Mouse (Mus musculus) retina, embryonic 14.5 days (tissue): ENCODE data around the gene Tapbp.

Source experiments
- DNase-seq: peaks from one replicate; pipeline ENCODE4 v3.0.0-alpha.2; 2015; ENCODE audit warnings: low spot score

The Tapbp gene

DNA sequence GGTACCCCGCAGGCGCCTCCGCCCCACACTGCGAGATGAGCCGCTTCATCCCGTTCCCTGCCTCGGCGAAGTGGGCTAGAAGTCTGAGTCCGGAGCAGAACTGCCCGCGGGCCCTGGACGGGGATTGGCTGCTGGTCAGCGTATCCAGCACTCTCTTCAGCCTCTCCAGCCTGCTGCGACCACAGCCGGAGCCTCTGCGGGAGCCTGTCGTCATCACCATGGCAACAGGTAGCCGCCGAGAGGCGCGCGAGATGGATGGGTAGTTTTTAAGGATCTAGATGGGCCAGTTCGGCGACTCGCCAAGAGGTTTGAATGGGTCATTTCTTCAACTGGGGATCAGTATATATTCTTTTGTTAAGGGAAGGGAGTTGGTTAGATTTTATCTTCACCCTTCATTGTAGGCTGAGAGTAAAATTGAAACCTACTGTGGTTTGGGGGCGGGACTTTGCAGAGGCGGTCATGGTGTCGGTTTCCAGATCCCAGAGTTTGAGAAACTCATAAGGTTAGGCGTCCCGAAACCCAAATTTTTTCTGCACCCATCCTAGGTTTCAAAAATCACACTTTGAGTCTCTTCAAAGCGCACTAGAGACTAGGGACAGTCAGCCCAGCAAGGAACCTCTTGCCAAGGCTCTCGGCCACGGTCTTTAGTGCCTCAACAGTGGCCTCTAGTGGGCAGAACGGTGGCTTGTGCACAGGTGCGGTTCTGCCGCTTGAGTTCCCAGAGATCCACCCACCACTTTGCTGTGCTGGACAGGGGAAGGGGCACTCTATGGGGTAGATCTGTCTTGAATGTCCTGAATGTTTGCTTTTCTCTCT, 4.8 kb downstream of the Tapbp start:
- DNase-seq: peak; percentile 86

DNA sequence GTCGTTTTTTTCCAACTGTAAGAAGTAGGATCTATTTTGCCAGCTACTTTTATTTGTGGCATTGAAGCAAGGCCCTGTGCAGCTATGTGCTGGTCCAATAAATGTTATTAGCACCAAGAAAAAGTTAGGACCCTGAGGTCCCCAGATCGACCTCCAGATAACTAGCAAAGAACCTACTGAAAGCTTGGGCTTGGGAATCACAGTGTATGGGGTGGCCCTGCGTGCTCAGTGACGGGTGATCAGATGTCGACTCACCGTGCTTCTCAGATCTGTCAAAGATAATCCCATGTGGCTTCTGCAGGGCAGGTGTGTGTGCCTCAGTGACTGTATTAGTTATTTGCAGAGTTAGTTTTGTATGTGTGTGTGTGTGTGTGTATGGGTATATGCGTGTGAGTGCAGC, 5.7 kb downstream of the Tapbp start:
- DNase-seq: no peak

DNA sequence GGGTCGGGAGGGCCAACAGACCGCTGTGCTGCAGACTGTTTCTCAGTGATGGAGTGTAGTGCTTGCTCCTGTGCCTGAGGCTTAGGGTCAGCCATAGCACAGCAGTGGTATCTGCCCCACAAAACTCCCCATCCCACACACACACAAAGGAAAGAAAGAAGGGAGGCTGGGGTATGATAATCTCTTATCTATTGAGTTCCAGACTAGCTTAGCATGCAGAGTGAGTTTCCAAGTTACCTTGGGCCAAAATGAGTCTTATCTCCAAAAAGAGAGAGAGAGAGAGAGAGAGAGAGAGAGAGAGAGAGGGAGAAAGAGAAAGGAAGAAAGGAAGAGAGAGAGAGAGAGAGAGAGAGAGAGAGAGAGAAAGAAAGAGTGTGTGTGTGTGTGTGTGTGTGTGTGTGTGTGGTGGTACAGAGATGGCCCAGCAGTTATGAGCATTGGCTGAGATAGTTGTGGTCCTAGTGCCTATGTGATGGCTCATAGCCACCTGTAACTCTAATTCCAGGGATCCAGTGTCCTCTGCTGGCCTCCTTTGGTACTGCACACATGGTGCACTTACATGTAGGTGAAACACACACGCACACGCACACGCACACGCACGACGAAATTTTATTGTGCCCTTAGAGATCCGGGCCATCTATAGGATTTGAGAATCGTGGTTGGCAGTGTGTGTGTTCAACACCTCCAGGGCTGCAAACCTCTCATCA, 9.0 kb downstream of the Tapbp start:
- DNase-seq: peak; percentile 71

DNA sequence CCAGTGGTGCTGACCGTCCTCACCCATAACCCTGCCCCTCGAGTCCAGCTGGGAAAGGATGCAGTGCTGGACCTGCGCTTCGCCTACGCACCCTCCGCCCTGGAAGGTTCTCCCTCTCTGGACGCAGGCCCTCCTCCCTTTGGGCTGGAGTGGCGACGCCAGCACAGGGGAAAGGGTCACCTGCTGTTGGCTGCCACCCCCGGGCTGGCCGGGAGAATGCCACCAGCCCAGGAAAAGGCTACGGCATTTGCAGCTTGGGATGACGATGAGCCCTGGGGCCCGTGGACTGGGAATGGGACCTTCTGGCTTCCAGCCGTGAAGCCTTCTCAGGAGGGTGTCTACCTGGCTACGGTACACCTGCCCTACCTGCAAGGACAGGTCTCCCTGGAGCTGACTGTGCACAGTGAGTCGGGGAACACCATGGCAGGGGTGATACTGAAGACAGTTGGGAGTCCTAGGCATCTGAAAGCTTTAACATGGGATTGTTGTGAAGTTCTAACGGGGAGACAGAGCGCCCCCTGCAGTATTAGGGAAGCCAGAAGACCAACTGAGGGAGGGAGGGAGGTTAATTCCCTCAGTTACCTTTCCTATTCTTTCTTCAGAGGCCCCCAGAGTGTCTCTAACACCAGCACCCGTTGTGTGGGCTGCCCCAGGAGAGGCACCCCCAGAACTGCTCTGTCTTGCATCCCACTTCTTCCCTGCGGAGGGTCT, 9.9 kb downstream of the Tapbp start:
- DNase-seq: no peak

DNA sequence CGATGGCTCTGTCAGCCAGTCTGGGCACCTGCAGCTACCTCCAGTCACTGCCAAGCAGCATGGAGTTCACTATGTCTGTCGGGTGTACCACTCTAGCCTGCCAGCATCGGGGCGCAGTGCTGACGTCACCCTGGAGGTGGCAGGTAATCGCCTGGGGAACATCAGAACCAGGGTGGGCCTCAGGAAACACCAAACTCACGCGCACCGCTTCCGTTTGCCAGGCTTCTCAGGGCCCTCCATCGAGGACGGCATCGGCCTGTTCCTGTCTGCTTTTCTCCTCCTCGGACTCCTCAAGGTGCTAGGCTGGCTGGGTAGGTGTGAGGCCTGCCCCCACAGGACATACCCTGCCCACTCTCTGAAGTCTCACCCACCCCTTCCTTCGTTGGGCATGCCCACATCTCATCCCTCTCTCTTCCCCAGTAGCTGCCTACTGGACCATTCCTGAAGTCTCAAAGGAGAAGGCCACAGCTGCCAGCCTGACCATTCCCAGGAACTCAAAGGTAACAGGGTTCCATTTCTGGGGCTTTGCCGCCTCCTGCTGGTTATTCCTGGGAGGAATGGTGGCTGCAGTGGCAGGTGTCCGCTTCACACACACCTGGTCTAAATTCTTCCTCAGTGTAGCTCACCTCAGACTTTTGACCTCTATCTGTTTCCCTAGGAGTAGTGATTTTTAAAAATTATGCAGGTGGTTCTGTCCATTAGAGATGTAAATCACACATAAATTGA, 10.7 kb downstream of the Tapbp start:
- DNase-seq: peak; percentile 47

DNA sequence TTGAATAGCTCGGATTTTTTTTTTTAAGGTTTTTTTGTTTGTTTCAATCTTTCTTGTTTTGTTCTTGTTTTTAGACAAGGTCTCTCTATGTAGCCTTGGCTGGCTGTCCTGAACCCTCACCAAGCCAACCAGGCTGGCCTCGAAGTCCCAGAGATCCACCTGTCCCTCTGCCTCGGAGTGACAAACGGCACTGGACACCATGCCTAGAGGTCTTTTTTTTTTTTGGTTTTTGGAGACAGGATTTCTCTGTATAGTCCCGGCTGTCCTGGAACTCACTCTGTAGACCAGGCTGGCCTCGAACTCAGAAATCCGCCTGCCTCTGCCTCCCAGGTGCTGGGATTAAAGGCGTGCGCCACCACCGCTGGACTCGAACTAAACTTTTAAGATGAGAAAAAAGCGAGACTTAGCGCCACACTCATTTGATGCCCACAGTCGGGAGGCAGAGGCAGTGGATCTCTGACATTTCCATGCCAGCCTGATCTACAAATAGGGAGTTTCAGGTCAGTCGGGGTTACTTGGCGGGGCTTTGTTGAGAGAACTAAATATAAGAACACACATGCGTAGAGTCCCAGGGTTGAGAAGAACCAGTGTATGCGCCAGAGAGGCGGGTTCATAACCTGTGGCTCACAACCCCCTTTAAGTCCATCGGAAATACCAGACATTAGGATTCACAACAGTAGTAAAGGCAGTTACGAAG, 12.7 kb downstream of the Tapbp start:
- DNase-seq: no peak

DNA sequence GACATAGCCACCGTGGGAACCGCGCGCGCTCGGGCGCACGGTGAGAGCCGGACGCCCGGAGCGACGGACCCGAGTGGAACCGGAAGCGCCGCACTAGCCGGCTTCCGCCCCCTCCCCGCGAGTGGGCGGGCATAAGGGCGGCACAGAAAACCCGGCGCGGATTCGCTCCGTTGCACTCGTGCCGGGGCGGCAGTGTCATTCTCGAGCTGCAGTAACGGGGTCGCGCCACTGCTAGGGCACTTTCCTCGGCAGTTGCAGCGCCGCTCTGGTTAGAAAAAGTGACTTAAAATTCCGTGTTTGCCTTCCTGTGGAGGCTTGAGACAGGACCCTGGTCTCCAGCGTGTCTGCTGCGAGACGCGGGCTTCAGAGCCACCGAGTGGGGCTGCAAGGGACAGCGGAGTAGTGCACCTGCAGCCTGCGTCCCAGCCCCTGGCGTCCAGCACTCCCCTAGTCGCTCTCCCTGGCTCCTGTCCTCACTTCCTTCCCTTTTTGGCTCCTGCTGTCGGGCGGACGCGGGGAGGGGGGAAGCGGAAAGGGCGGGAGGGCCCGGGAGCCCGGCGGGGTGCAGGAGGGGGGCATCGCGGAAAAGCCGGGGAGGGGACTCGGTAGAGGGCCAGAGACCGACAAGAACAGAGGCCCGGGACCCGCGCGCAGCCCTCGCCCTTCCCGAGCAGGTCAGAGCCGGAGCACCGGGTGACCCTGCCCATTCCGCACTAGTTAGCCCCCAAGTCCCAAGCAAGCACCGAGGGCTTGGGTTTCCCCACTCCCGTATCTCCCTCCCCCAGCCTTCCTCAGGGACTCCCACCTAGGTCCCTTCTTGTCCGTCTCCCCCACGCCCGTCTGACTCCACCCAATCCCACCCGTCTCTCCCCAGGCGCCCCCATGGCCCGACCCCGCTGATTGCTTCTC, 13.9 kb downstream of the Tapbp start, which contains the start of gene Rgl2:
Rgl2 (plus strand) TSS at position 173 of the 909 bp plus-strand sequence.
- peak; percentile 98 for DNase-seq

DNA sequence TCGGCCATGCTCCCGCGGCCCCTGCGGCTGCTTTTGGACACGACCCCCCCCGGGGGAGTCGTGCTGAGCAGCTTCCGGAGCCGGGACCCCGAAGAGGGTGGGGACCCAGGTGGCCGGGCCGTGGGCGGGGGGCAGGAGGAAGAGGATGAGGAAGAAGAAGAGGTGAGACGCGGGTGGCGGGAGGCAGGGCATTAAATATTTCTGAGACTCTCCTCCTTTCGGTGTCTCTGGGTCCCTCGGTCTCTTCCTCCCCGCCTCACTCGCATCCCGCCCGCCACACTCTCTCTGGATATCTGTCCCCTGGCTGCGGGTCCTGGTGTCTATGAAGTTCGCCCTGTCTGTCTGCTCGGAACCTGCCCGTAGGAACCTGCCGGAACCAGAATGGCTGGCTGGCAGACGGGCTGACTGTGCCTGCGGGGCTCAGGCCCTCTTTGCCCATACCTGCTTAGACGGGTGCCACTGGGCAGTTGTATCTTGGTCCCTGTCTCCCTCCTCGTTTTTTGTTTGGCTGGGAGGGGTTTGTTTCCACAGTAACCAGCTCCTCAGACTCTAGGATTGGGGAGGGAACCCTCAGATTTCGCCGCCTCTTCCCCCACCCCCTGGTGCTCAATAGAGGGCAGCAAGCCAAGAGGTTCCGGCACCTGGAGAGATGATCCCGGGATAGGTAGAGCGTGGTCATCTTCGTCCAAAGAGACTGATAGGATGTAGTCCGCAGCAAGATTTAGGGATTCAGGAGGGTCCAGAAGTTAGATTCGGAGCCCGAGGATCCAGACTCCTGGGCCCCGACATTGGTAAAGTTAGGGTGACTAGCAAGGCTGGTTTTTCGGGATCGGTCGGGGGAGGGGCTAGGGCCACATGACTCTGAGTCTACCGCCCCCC, 14.8 kb downstream of the Tapbp start:
- DNase-seq: no peak

DNA sequence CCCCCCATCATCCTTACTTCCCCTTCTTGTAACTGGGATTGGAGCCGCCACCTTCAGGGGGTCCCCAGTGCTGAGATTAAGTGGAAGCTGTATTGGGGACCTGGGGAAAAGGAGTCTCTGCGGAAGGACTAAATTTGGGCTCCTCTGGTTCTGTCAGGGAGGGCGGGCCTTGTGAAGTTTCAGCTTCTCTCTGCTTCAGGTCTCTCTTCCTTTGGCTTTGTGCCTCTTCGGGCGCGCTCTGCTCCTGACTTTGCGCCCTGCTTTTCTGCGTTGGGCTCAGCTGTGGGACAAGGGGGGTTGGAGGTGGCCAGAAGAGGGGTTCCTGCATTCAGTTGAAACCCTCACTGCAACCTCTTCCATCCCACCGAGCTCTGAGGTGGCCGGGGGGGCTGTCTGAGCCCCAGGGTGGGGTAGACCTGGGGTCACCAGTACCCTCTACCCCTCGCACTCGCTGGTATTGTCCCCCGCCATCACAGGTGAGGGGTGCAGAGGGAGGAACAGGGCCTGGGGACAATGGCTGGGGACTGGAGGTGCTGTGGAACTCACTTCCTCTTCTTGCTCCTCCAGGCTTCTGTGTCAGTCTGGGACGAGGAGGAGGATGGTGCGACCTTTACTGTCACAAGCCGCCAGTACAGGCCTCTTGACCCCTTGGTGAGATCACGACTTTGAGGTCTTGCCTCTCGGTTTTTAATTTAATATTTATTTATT, 15.6 kb downstream of the Tapbp start:
- no peak for DNase-seq

DNA sequence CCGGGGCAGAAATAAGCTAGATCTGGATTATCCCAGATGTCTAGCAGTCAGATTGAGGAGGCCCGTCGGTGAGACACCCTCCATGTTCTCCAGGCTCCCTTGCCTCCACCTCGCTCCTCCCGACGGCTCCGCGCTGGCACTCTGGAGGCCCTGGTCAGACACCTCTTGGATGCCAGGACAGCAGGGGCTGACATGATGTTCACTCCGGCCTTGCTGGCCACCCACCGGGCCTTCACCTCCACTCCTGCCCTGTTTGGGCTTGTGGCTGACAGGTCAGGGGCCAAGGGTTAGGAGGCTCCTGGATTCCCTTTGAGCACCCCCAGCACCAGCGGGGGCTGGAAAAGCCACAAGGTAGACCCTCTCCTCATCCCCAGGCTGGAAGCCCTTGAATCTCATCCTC, 16.2 kb downstream of the Tapbp start:
- DNase-seq: no peak

DNA sequence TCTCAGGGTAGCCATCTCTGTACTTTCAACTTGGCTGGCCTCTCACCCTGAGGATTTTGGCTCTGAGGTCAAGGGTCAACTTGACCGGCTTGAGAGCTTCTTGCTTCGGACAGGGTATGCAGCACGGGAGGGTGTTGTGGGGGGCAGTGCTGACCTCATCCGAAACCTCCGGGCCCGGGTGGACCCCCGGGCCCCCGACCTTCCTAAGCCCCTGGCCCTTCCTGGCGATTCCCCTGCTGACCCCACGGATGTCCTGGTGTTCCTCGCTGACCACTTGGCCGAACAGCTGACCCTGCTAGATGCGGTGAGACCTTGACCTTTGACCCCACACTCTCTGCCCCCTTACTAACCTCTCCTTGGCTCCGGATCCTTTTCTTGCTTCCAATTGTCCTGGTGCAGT, 16.7 kb downstream of the Tapbp start:
- DNase-seq: no peak

DNA sequence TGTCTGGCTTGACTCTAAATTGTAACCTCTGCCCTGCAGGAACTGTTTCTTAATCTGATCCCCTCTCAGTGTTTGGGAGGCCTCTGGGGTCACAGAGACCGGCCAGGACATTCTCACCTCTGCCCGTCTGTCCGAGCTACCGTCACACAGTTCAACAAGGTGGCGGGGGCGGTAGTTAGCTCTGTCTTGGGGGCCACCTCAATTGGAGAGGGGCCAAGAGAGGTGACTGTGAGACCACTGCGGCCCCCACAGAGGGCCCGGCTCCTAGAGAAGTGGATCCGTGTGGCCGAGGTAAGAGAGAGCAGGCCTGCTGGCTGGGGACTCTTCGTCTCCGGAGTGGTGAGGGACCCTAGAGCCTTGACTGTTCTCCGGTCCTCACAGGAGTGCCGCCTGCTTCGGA, 17.3 kb downstream of the Tapbp start:
- DNase-seq: no peak

DNA sequence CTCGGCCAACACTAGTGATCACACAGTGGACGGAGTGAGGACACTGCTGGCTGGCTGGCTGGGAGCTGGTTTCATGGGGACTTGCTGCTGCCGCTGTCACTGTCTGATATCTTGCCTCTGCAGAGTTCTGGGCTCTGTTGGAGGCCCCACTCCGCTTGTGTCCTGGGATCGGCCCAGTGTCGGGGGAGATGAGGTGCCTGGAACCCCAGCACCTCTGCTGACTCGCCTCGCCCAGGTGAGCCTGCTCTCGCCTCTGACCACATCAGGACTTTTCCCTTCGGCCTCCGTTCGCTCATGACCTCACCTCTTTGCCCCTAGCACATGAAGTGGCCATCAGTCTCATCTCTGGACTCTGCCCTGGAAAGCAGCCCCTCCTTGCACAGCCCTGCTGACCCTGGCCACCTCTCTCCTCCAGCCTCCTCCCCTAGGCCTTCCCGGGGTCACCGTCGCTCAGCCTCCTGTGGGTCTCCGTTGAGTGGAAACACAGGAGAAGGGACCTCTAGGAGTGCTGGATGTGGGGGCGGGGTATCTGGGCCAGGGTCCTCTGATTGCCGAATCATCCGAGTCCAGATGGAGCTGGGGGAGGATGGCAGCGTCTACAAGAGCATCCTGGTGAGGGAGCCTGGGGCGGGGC, 19.8 kb downstream of the Tapbp start:
- DNase-seq: no peak

DNA sequence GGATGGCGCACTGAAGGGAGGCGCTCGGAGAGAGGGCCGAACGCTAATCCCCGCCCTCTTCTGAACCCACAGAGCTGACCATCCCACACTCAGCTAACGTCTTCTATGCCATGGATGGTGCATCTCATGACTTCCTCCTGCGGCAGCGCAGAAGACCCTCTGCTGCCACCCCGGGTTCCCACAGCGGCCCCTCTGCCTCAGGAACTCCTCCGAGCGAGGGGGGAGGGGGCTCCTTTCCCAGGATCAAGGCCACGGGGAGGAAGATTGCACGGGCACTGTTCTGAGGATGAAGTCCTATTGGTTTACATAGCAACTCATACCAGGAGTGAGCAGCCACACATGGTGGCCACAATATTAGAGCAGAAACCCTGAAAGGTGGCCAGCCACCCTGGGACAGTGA, 21.3 kb downstream of the Tapbp start:
- DNase-seq: no peak

DNA sequence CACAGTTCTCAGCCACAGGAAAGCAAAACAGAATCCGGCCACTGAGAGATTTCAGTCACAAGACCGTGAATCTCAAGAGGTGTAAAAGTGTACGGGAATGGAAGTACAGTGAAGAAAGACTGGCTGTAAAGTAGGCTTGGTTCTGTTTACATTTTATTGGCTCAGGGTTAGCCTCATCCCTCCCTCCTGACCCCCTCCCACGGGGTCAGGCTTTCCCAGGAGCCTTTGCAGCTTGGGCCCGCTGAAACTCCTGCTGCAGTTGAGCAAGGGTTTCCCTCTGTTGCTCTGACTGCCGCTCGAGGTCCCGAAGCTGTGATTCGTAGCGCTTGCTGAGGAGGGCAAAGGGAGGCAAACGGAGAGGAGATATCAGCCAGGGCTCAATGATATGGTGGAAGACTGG, 23.1 kb downstream of the Tapbp start:
- no peak for DNase-seq

DNA sequence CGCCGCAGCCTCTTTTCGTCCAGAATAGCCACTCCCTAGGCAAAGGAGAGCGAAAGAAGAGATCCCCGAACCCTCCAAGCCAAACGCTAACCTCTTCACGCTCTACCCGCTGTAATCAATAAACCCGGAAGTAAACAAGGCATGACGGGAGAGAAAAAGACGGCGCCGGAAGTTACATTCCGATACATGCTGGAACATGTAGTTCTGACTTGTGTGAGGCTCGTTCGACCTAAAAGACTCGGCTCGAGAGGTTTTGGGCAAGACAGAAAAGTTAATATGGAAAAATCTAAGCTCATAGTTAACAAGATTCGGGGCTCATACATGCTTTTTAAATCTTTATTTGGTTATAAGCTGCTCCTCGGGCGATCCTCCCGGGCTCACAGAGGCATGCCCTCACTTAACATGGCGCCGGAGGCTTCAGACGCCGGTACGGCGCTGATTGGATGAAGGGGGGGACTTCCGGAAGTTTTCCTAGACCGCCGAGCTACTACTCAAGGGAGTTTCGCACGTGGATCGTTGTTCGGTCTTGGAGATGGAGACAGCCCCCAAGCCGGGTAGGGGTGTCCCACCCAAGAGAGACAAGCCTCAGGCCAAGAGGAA, 24.6 kb downstream of the Tapbp start, which contains the start of the genes Pfdn6 and Wdr46:
Pfdn6 (minus strand) TSS at position 138 of the 600 bp plus-strand sequence.
Wdr46 (plus strand) TSS at position 455 of the 600 bp plus-strand sequence.
- DNase-seq: peak; percentile 95

DNA sequence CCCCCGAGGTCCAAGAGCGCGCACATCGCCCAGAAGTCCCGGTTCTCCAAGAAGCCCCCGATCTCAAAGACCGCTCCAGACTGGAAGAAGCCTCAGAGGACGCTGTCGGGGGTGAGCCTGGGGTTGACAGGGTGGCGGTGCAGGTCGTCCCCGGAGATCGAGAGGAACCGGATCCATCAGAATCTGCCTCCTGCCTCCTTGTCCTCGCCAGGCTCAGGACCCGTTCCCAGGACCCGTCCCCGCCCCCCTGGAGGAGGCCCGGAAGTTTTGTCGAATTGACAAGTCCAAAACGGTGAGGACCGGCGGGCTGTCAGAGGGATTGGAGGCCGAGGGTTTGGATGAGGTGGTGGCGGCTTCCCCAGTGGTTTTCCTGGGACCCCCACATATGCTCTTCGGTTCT, 25.3 kb downstream of the Tapbp start:
- no peak for DNase-seq

DNA sequence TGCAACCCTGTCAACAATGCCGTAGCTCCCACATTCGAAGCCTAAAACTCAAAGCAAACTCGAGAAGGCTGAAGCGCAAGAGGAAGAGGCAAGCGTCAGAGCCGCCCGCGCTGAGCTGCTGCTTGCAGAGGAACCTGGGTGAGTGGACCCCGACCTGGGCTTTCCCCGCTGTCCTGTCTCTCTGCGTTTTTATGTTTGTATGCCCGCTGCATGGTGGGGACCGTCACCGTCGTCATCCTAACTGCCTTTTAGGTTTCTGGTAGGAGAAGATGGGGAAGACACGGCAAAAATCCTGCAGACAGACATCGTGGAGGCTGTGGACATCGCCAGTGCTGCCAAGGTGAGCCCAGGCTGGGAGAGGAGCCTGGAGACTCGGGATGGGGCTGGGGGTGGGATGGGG, 25.7 kb downstream of the Tapbp start:
- no peak for DNase-seq
